Mouse (Mus musculus): ENCODE results near the gene Yrdc.

DNA sequence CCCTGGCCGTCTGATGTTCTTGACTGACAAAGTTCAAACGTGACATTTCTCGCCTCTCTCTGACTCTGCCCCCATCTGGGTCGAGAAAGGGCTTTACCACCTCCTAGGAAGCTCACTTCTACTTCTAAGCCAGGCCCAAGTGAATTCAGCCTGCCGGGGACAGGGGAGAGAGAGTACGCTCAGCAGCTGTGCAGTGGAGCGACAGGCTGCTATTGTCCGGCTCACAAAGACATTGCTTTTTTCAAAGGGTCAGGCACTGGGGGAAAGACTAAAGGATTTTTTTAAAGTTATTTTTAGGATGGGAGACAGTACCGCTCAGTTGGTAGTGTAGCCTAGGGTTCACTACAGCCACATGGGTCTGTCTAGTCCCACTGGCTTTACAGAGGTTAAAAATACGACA lies 47.9 kb downstream of the Yrdc start:
- TF ChIP-seq CTCF (IDR thresholded peaks at IDR 0.05; ENCODE audit: control insufficient read depth, insufficient read depth, low read length) (no peak), POLR2A (IDR thresholded peaks at IDR 0.05; ENCODE audit: borderline replicate concordance, control insufficient read depth, low read depth, low read length) (no peak)
